Mouse (Mus musculus) G1E (cell line): ENCODE measurements around the gene Olfr330.

Experiments
- CTCF ChIP-seq: IDR thresholded peaks from 2 replicates; pipeline ENCODE4 v1.5.1; 2012; ENCODE audit warnings: low read depth, low read length, inconsistent platforms, mixed read lengths
- GATA1 ChIP-seq: IDR thresholded peaks from 2 replicates; pipeline ENCODE4 v1.6.1; 2012; ENCODE audit warnings: borderline replicate concordance, low read length, inconsistent platforms, mixed read lengths
- GATA2 ChIP-seq: IDR thresholded peaks from 2 replicates; pipeline ENCODE4 v1.6.1; 2012; ENCODE audit warnings: low read depth, low read length, inconsistent platforms, borderline replicate concordance
- POLR2AphosphoS5 ChIP-seq: IDR thresholded peaks from 2 replicates; pipeline ENCODE4 v1.6.1; 2012; ENCODE audit warnings: low read depth, low read length, inconsistent platforms; ENCODE audit not compliant: insufficient replicate concordance
- TAL1 ChIP-seq: conservative IDR thresholded peaks from 2 replicates; pipeline ENCODE4 v1.6.1; 2012; ENCODE audit warnings: low read depth, low read length, inconsistent platforms, mixed read lengths

DNA sequence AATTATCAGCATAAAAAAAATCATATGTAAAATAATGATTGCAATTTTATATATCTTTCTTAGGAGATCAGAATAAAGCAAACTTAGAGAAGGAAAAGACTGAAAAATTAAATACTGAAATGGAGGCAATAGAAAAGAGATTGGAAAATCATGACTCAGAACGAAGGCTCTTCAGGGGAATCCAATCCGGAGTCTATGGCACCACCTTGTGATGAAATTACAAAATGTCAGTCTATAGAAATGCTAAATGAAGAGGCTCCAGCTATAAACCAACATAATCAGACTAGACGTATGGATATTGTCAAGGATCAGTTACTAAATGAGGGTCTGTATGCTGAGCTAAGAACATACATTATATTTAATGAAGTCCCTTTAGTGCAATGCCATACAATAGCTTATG is 35.3 kb downstream of the Olfr330 start:
- TF ChIP-seq CTCF (no peak), GATA1 (no peak), POLR2AphosphoS5 (no peak), TAL1 (no peak), GATA2 (no peak)
